Mouse (Mus musculus): ENCODE data around the gene Rassf10.

The Rassf10 gene

DNA sequence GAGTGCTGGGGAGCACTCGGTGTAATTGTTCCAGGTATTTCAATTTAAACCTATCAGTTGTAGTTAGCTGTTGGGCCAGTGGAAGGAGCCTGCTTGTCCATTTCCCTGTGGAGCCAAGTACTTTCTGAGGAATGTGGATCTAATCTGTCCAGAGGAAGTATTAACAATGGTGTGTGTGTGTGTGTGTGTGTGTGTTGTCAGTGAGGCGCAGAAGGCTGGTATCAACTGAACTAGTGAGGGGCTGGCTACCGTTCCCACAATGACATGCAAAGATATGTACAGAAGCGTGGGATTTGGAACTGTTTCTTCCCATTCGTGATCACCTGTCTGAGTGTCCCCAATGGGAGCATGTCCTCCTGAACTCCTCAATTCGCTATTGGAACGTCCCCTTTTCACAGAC is 3.2 kb downstream of the Rassf10 start:
- no peak for DNase-seq (ENCODE audit: extremely low spot score, low spot score)

DNA sequence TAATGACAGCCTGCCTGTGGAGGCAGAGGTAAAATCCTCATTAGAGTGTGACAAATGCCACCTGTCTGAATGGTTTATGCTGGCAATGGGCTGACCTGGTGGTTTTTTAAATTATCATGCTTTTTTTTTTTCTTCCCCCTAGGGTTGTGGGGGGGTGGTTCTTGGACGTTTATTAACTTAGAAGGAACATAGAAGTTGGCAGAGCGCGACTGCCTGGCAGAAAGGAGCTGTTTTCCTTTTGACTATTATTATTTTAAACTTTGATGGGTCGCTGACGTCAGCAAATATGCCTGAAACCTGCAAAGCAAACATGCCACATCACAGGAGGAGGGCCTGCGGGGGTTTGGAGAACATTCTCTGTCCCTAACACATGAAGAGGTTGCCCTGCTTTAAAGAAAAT is 3.9 kb downstream of the Rassf10 start:
- DNase-seq (ENCODE audit: extremely low spot score, low spot score): no peak

DNA sequence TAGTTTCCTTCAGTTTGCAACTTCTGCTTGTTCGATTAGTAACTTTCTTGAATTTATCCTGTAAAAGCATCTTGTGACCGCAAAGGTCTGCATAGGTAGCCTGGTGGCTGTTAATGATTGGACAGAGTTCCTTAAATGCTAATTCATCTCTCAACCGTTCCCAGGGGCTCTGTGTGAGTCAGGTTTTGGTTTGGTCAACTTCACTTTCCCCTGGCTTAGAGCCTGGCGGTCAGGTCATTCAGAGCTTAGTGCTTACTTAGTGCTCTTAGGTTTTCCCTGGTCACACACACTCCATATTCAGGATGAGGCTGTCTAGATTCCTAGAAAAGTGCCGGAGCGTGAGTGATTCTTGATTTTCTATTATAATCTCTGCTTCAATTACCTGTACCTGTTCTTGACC is 12.6 kb downstream of the Rassf10 start:
- no peak for DNase-seq (ENCODE audit: extremely low spot score, low spot score)

DNA sequence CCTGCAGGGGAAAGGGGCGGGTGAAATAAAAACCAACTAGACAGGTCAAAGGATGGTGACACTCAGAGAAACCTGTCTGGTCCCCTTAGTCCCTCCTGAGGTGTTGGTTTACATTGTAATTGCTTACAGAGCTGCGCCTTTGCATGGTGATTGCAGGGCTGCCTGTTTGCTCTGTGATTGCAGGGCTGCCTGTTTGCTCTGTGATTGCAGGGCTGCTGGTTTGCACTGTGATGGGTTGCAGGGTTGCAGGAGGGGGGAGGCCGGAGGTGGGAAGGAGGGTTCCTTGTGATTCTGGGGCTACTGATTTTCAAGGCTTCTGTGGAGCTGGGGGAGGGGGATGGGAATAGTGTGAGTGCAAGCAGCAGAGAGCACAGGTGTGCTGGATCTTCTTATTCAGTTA is 13.0 kb downstream of the Rassf10 start:
- DNase-seq (ENCODE audit: extremely low spot score, low spot score): no peak

DNA sequence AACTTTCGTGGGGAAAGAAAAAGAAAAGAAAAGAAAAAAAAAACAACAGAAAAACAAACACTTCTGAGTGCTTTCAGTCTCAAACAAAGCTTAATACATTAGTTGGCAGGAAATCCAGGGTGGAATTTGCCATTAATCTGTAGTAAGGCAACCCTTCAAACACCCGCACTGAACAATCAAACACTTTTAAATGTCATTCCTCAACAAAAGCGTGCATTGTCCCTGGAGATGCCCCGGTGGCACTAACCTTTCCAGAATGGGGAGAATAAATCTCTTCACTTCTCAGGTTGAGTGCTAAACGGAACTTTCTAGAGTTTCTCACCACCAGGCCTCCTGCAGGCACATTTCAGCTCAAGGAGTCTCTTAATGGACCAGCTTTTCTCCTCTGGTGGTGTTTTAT is 29.6 kb downstream of the Rassf10 start:
- no peak for DNase-seq (ENCODE audit: extremely low spot score, low spot score)

DNA sequence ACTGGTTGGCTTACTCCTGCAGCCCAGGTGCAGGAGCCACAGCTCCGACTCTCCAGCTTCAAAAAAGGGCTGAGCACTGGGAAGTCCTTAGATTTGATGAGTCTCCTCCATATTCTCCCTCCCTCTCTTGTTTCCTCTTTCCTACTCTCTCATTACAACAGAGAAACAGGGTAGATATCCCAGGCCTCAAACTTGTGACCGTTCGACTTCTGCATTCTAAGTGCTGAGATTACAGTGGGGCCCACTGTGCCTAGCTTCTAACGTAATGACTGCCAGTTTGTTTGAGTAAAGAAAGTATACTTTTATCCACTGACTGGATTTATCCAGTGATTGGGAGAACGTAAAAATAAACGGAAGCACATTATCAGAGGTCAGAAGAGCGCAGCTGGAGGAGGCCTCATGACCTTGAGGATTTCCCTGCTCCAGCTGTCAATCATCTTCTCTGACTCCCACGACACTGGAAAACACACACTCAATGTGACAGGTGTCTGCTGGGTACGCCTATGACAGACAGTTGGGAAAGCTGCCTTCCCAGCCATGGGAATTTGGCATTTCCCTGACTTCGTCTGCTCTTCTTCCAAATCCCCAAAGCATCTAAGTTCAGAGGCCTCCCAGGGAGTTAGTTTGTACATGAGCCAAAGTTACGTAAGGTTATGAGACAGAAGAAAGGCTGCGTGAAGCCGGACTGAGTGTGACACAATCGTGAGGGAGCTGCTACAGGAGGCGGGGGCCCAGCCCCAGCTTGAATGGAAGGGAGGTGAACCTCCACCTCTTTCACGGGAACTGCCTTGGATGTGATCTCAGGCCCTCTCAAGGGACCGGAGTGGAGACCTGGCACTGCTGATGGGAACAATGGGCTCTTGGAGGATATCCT is 31.2 kb downstream of the Rassf10 start:
- no peak for DNase-seq (ENCODE audit: extremely low spot score, low spot score)

DNA sequence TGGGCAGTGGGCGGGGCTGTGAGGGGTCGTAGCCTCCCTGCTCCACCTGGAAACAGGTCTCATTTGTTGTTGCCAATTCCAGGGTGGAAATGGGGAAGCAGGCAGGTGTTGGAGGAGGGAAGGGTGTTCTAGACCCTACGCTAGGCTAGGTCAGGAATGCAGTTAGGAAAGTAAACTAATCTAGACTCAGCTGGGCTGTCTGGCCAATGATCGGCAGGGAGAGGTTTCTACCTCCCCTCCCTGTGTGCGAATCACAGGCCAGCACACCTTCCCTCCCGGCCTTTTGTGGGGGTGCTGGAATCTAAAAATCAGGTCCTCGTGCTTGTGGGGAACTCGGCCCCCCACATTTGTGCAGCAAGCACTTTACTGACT is 31.8 kb downstream of the Rassf10 start:
- no peak for DNase-seq (ENCODE audit: extremely low spot score, low spot score)

DNA sequence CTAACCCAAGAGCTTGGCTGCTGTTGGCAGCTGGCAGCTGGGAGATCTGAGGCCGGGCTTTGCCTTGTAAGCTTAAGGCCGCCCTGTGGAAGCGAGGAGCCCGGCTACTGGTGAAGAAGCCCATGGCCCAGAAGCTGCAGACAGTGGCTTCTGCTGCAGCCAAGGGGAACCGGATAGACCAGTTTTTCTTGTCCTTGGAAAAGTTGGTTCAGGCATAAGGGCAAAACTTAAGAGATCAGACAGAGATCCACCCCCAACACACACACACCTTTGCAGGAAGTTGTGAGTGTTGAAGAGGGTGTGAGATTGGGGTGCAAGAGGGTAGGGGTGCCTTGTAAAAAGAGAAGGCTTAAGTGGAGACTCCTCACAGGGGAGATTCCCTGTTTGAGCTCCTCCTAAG is 39.2 kb downstream of the Rassf10 start:
- DNase-seq (ENCODE audit: extremely low spot score, low spot score): no peak

DNA sequence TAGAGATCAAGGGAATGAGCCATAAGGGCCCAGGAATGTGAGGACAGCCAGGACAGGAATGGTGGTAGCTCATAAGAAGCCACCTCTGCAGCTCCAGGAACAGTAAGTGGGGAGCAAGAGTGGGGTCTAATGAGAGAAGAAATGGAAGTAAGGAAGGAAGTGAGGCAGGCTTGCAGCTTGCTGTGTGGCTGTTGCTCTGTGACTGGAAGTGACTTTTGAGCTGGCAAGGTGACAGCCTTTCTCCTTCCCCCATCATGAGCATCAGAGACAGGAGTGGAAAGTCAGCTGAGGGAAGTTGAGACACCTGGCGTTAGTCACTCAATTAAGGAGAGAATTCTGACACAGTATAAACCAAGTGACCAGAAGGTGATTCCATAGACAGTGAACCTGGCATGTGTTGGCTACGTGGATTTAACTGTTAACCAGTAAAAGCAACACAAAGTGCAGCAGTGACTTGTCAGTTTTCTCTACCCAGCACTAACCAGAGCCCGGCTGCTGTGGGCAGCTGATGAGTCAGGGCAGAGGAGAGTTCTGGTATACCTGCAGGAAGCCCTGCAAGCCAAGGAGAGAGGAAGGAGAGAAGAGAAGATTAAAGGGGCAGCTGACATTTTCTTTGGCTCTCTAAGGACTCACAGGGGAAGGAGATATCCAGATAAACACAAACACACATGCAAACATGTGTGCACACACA is 49.9 kb downstream of the Rassf10 start:
- no peak for DNase-seq (ENCODE audit: extremely low spot score, low spot score)

DNA sequence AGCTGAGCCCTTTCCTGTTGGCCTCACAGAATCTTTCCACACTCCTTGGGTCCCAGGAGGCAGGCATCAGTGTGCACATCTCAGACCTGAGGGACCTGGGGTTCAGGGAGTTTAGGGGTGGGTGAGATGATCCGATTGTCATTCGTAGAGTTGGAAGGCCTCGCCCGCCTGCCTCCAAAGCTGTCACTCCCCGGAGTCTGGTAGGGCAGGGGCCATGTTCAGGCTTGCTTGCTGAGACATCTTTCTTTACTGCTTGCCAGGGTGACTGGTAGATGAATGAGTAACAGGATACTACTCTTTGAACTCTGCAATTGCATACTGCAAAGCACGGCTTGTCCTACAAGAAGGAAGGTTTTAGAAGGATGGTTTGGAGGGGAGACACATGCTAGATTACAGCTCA is 52.0 kb downstream of the Rassf10 start:
- no peak for DNase-seq (ENCODE audit: extremely low spot score, low spot score)

Data from neural tube, embryonic 10.5 days (tissue).